Mouse (Mus musculus): ENCODE measurements around the gene Ddah1. TPM values are rescaled to one million over a fixed set of nuclear protein-coding genes. Genes with fewer than 3 reads are reported as not detected.

Ddah1 gene
- polyA plus RNA-seq, 1 experiment = 69.3 TPM

- Histone ChIP-seq H3K4me1 (ENCODE audit: control insufficient read depth, insufficient read depth, low read length) (no peaks in the 10 kb centered on the region), H3K27me3 (ENCODE audit: control insufficient read depth, insufficient read depth, low read length) (no peaks in the 10 kb centered on the region; the same call in 1 of the 2 replicates), H3K27ac (ENCODE audit: insufficient read depth, low read length) (no peak overlapping the region), H3K4me3 (replicated peaks; ENCODE audit: insufficient read depth, low read depth, low read length) (no peak overlapping the region)
- DNase-seq = no peak
- TF ChIP-seq CTCF (IDR thresholded peaks at IDR 0.05; ENCODE audit: borderline replicate concordance, insufficient read depth, low read depth, low read length) = no peak
- no peak for TF ChIP-seq POLR2A (IDR thresholded peaks at IDR 0.05; ENCODE audit: borderline replicate concordance, insufficient read depth, low read length)
- 70% methylated on average over 5 of the region's 5 CpGs for WGBS
Measured at GRCm38 (mm10) chr3:145736562-145736961, 21.9 kb upstream of the Ddah1 start.

- no peak overlapping the region for H3K27ac ChIP-seq (ENCODE audit: insufficient read depth, low read length)
- 73% methylated on average over 14 of the region's 14 CpGs for WGBS
- no peak overlapping the region for H3K4me3 ChIP-seq (replicated peaks; ENCODE audit: insufficient read depth, low read depth, low read length)
- H3K27me3 ChIP-seq (ENCODE audit: control insufficient read depth, insufficient read depth, low read length) = no peaks in the 10 kb centered on the region; the same call in 1 of the 2 replicates
- no peak for DNase-seq
- TF ChIP-seq CTCF (IDR thresholded peaks at IDR 0.05; ENCODE audit: borderline replicate concordance, insufficient read depth, low read depth, low read length) (no peak), POLR2A (IDR thresholded peaks at IDR 0.05; ENCODE audit: borderline replicate concordance, insufficient read depth, low read length) (no peak)
- H3K4me1 ChIP-seq (ENCODE audit: control insufficient read depth, insufficient read depth, low read length) = no peaks in the 10 kb centered on the region
Measured at GRCm38 (mm10) chr3:145738662-145739061, 19.8 kb upstream of the Ddah1 start.

GRCm38 (mm10) chr3:145739904-145740303, 18.6 kb upstream of the Ddah1 start:
- no peak overlapping the region for H3K27ac ChIP-seq (ENCODE audit: insufficient read depth, low read length)
- no peak for DNase-seq
- H3K27me3 ChIP-seq (ENCODE audit: control insufficient read depth, insufficient read depth, low read length) = no peaks in the 10 kb centered on the region; the same call in 1 of the 2 replicates
- H3K4me3 ChIP-seq (replicated peaks; ENCODE audit: insufficient read depth, low read depth, low read length) = no peak overlapping the region
- no peaks in the 10 kb centered on the region for H3K4me1 ChIP-seq (ENCODE audit: control insufficient read depth, insufficient read depth, low read length)
- WGBS = 72% methylated on average over 7 of the region's 7 CpGs
- TF ChIP-seq CTCF (IDR thresholded peaks at IDR 0.05; ENCODE audit: borderline replicate concordance, insufficient read depth, low read depth, low read length) (no peak), POLR2A (IDR thresholded peaks at IDR 0.05; ENCODE audit: borderline replicate concordance, insufficient read depth, low read length) (no peak)

- Histone ChIP-seq H3K4me3 (replicated peaks; ENCODE audit: insufficient read depth, low read depth, low read length) (no peak overlapping the region), H3K4me1 (ENCODE audit: control insufficient read depth, insufficient read depth, low read length) (no peaks in the 10 kb centered on the region), H3K27me3 (ENCODE audit: control insufficient read depth, insufficient read depth, low read length) (no peaks in the 10 kb centered on the region; the same call in 1 of the 2 replicates), H3K27ac (ENCODE audit: insufficient read depth, low read length) (no peak overlapping the region)
- 45% methylated on average over 9 of the region's 9 CpGs for WGBS
- TF ChIP-seq POLR2A (IDR thresholded peaks at IDR 0.05; ENCODE audit: borderline replicate concordance, insufficient read depth, low read length) (no peak), CTCF (IDR thresholded peaks at IDR 0.05; ENCODE audit: borderline replicate concordance, insufficient read depth, low read depth, low read length) (no peak)
- DNase-seq = no peak
Measured at GRCm38 (mm10) chr3:145743050-145743449, 15.4 kb upstream of the Ddah1 start.

GRCm38 (mm10) chr3:145743476-145744027, 14.9 kb upstream of the Ddah1 start:
- Histone ChIP-seq H3K27ac (ENCODE audit: insufficient read depth, low read length) (no peak overlapping the region), H3K4me3 (replicated peaks; ENCODE audit: insufficient read depth, low read depth, low read length) (no peak overlapping the region), H3K27me3 (ENCODE audit: control insufficient read depth, insufficient read depth, low read length) (no peaks in the 10 kb centered on the region; the same call in 1 of the 2 replicates), H3K4me1 (ENCODE audit: control insufficient read depth, insufficient read depth, low read length) (no peaks in the 10 kb centered on the region)
- DNase-seq = no peak
- WGBS = 48% methylated on average over 9 of the region's 9 CpGs
- TF ChIP-seq POLR2A (IDR thresholded peaks at IDR 0.05; ENCODE audit: borderline replicate concordance, insufficient read depth, low read length) (no peak), CTCF (IDR thresholded peaks at IDR 0.05; ENCODE audit: borderline replicate concordance, insufficient read depth, low read depth, low read length) (no peak)

- 72% methylated on average over 1 of the region's 1 CpGs for WGBS
Measured at GRCm38 (mm10) chr3:145748626-145749025, 9.8 kb upstream of the Ddah1 start.

GRCm38 (mm10) chr3:145756457-145756856, 2.0 kb upstream of the Ddah1 start:
- TF ChIP-seq CTCF (IDR thresholded peaks at IDR 0.05; ENCODE audit: borderline replicate concordance, insufficient read depth, low read depth, low read length) = no peak
- TF ChIP-seq POLR2A (IDR thresholded peaks at IDR 0.05; ENCODE audit: borderline replicate concordance, insufficient read depth, low read length) = no peak
- Histone ChIP-seq H3K4me1 (ENCODE audit: control insufficient read depth, insufficient read depth, low read length) (no peaks in the 10 kb centered on the region), H3K4me3 (replicated peaks; ENCODE audit: insufficient read depth, low read depth, low read length) (no peak overlapping the region), H3K27me3 (ENCODE audit: control insufficient read depth, insufficient read depth, low read length) (no peaks in the 10 kb centered on the region), H3K27ac (ENCODE audit: insufficient read depth, low read length) (no peak overlapping the region)
- DNase-seq = no peak
- WGBS = 91% methylated on average over 8 of the region's 8 CpGs

More at GRCm38 (mm10) chr3:145748626-145749025, 9.8 kb upstream of the Ddah1 start:
- TF ChIP-seq CTCF (IDR thresholded peaks at IDR 0.05; ENCODE audit: borderline replicate concordance, insufficient read depth, low read depth, low read length) (no peak), POLR2A (IDR thresholded peaks at IDR 0.05; ENCODE audit: borderline replicate concordance, insufficient read depth, low read length) (no peak)
- H3K27ac ChIP-seq (ENCODE audit: insufficient read depth, low read length) = no peak overlapping the region
- H3K4me1 ChIP-seq (ENCODE audit: control insufficient read depth, insufficient read depth, low read length) = no peaks in the 10 kb centered on the region
- DNase-seq = no peak
- H3K27me3 ChIP-seq (ENCODE audit: control insufficient read depth, insufficient read depth, low read length) = no peaks in the 10 kb centered on the region
- H3K4me3 ChIP-seq (replicated peaks; ENCODE audit: insufficient read depth, low read depth, low read length) = no peak overlapping the region

GRCm38 (mm10) chr3:145757177-145757576, 1.3 kb upstream of the Ddah1 start:
- no peak for DNase-seq
- TF ChIP-seq CTCF (IDR thresholded peaks at IDR 0.05; ENCODE audit: borderline replicate concordance, insufficient read depth, low read depth, low read length) (no peak), POLR2A (IDR thresholded peaks at IDR 0.05; ENCODE audit: borderline replicate concordance, insufficient read depth, low read length) (no peak)
- Histone ChIP-seq H3K27ac (ENCODE audit: insufficient read depth, low read length) (no peak overlapping the region), H3K4me1 (ENCODE audit: control insufficient read depth, insufficient read depth, low read length) (no peaks in the 10 kb centered on the region), H3K4me3 (replicated peaks; ENCODE audit: insufficient read depth, low read depth, low read length) (no peak overlapping the region), H3K27me3 (ENCODE audit: control insufficient read depth, insufficient read depth, low read length) (no peaks in the 10 kb centered on the region)
- 78% methylated on average over 8 of the region's 8 CpGs for WGBS
